Mouse (Mus musculus) stomach, postnatal 0 days (tissue): Measurements from ENCODE around the gene Rpl26.

Experiments used
- CTCF ChIP-seq: IDR thresholded peaks from 2 replicates; pipeline ENCODE4 v1.5.1; 2016; ENCODE audit warnings: antibody characterized with exemption, low read depth, mild to moderate bottlenecking, moderate library complexity
- EP300 ChIP-seq: optimal IDR thresholded peaks from 2 replicates; pipeline ENCODE3; 2016; ENCODE audit warnings: antibody characterized with exemption

DNA sequence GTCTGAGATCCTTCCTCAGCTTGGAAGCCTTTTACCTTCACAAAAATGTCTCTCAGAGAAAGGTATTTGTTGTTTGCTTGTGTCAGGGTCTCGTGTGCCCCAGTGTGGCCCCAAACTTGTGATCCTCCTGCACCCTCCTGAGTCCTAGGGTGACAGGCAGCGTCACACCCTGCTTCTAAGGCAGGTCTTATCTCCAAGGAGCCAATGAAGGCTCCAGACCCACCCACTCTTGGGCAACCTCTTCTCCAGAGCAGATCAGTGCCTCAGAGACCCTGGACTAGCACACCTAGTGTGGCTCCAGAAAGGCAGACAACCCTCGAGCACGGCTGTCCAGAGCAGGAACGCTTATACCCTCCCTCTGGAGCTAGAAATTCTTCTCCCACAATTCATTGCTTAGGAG, 17.0 kb upstream of the Rpl26 start:
- no peak for TF ChIP-seq CTCF
- TF ChIP-seq EP300 = no peak
